Mouse (Mus musculus): ENCODE results near the gene Ces1g. TPM values are rescaled to one million over a fixed set of nuclear protein-coding genes. Genes with fewer than 3 reads are reported as not detected.

The Ces1g gene
- polyA plus RNA-seq (2015; fragmentation: Nextera tagmentation; extraction: Ambion mirVana), result not detected in 2 replicates

- H3K4me2 ChIP-seq, result no peak within 1 kb of the TSS
- no peak within 1 kb of the TSS for H3K4me3 ChIP-seq (replicated peaks)
- no peak within 1 kb of the TSS for H3K27ac ChIP-seq (replicated peaks)
- no peaks in the 10 kb centered on the region for H3K9me3 ChIP-seq (replicated peaks)
- no peaks in the 10 kb centered on the region for H3K27me3 ChIP-seq (replicated peaks)
- no peak for ATAC-seq (ENCODE audit: low FRiP score)
- WGBS, result 58% methylated on average over 3 of the region's 3 CpGs
- no peaks in the 10 kb centered on the region for H3K4me1 ChIP-seq
- no peak within 1 kb of the TSS for H3K9ac ChIP-seq (replicated peaks)
- no peaks in the 10 kb centered on the region for H3K36me3 ChIP-seq
These were observed at the start of gene Ces1g for GRCm38 (mm10) chr8:93337207-93337606. Gene Ces1g (minus strand): TSS chr8:93337308.

DNA sequence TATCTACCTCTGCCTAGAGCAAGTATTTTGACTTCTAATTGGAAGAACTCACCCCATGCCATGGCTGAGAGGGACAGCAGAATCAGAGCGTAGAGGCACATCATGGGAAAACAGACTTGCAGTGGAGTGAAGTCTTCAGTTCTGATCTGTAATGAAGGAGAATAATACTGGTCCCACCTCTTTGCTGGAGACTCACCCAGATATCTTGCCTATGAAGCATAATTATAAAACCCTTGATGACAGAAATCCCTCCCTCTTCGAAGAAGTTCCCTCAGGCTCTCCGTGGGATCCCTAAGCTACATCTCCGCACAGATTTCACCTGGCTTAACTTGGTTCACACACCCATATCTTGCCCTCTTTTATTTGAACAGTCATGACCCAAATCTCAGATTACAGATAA lies 42.5 kb upstream of the Ces1g start, which contains the start of gene Ces1h:
Gene Ces1h (minus strand): TSS at position 101 of the 400 bp plus-strand sequence.
- H3K9me3 ChIP-seq (replicated peaks), result no peaks in the 10 kb centered on the region
- no peak within 1 kb of the TSS for H3K4me2 ChIP-seq
- no peak within 1 kb of the TSS for H3K27ac ChIP-seq (replicated peaks)
- no peak within 1 kb of the TSS for H3K4me3 ChIP-seq (replicated peaks)
- no peak within 1 kb of the TSS for H3K9ac ChIP-seq (replicated peaks)
- H3K36me3 ChIP-seq, result no peaks in the 10 kb centered on the region
- no peaks in the 10 kb centered on the region for H3K27me3 ChIP-seq (replicated peaks)
- no peak for ATAC-seq (ENCODE audit: low FRiP score)
- 93% methylated on average over 4 of the region's 4 CpGs for WGBS
- no peaks in the 10 kb centered on the region for H3K4me1 ChIP-seq

- no peak overlapping the region for H3K4me3 ChIP-seq (replicated peaks)
- no peaks in the 10 kb centered on the region for H3K4me1 ChIP-seq
- ATAC-seq (ENCODE audit: low FRiP score), result no peak
- WGBS, result 27% methylated on average over 2 of the region's 2 CpGs
- H3K4me2 ChIP-seq, result no peak overlapping the region
- H3K36me3 ChIP-seq, result no peaks in the 10 kb centered on the region
- no peak overlapping the region for H3K9ac ChIP-seq (replicated peaks)
- H3K27ac ChIP-seq (replicated peaks), result no peak overlapping the region
- H3K27me3 ChIP-seq (replicated peaks), result no peaks in the 10 kb centered on the region
- no peaks in the 10 kb centered on the region for H3K9me3 ChIP-seq (replicated peaks)
These were observed 32.4 kb upstream of the Ces1g start for GRCm38 (mm10) chr8:93369481-93369880.

DNA sequence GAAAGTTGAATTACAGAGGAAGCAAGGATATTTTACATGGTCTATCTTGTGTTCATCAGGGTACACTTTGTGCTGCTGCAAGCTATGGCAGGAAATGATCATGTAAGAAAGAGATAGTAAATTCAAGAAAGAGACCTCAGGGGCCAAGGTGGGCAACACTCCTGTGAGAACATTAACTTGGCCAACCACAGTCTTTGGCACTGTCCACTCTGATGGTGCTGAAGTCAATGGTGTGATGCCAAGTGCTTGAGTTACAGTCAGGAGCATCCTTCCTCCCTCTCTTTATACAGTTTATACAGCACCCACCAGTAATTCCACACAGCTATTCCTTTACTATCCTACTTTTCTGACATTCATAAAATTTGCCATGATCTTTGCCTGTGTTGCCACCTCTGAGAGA lies 23.0 kb upstream of the Ces1g start:
- no peak for ATAC-seq (ENCODE audit: low FRiP score)
- Histone ChIP-seq H3K9ac (replicated peaks) (no peak overlapping the region), H3K36me3 (no peaks in the 10 kb centered on the region), H3K4me3 (replicated peaks) (no peak overlapping the region), H3K9me3 (replicated peaks) (no peaks in the 10 kb centered on the region), H3K27ac (replicated peaks) (no peak overlapping the region), H3K4me1 (no peaks in the 10 kb centered on the region), H3K4me2 (no peak overlapping the region), H3K27me3 (replicated peaks) (no peaks in the 10 kb centered on the region)

- Histone ChIP-seq H3K9me3 (replicated peaks) (no peaks in the 10 kb centered on the region), H3K27me3 (replicated peaks) (no peaks in the 10 kb centered on the region), H3K27ac (replicated peaks) (no peak overlapping the region), H3K4me2 (no peak overlapping the region), H3K4me3 (replicated peaks) (no peak overlapping the region), H3K36me3 (no peaks in the 10 kb centered on the region), H3K4me1 (no peaks in the 10 kb centered on the region), H3K9ac (replicated peaks) (no peak overlapping the region)
- WGBS, result 84% methylated on average over 2 of the region's 2 CpGs
- no peak for ATAC-seq (ENCODE audit: low FRiP score)
These were observed 2.4 kb upstream of the Ces1g start for GRCm38 (mm10) chr8:93339531-93339930.

DNA sequence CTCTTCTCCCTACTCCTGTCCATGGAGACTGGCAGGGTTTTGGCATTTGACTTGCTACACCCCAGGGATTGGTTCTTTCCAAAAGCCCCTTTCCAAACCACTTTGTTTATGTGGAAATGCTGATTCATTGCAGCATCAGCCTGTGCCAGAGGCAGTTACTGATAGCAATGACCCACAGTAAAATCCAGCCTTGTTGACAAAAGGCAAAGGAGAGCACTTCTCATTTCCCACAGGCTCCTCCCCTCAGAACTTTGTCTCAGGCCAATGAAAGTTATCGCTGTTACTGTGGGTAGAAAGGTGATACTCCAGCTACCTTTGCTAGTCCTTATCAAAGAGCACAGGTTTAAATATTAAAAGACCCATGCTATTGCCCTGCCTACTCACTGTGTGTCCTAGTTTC lies 4.4 kb downstream of the Ces1g start:
- no peaks in the 10 kb centered on the region for H3K9me3 ChIP-seq (replicated peaks)
- no peak overlapping the region for H3K27ac ChIP-seq (replicated peaks)
- ATAC-seq (ENCODE audit: low FRiP score), result no peak
- no peaks in the 10 kb centered on the region for H3K27me3 ChIP-seq (replicated peaks)
- H3K4me3 ChIP-seq (replicated peaks), result no peak overlapping the region
- 89% methylated on average over 1 of the region's 1 CpGs for WGBS
- no peaks in the 10 kb centered on the region for H3K4me1 ChIP-seq
- H3K9ac ChIP-seq (replicated peaks), result no peak overlapping the region
- no peak overlapping the region for H3K4me2 ChIP-seq
- no peaks in the 10 kb centered on the region for H3K36me3 ChIP-seq

DNA sequence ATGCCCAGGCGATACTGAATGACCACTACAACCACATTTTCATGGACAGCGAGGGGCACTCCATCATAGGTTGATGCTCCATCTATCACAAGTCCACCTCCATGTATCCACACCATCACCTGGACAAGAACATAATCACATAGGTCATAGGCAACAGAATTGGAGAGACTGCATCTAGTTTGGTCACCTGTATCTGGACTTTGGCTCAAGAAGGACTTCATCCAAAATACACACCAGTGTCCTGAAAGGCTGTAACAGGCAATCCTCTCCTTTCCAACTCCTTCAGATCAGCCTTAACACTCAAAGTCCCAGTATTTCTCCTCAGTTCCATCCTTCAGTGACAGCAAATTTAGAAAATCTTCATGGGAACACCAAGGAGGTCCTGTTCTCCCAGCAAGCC lies 6.0 kb downstream of the Ces1g start:
- no peaks in the 10 kb centered on the region for H3K36me3 ChIP-seq
- H3K4me3 ChIP-seq (replicated peaks), result no peak overlapping the region
- no peaks in the 10 kb centered on the region for H3K9me3 ChIP-seq (replicated peaks)
- H3K4me2 ChIP-seq, result no peak overlapping the region
- H3K27ac ChIP-seq (replicated peaks), result no peak overlapping the region
- no peaks in the 10 kb centered on the region for H3K4me1 ChIP-seq
- no peak overlapping the region for H3K9ac ChIP-seq (replicated peaks)
- no peaks in the 10 kb centered on the region for H3K27me3 ChIP-seq (replicated peaks)
- ATAC-seq (ENCODE audit: low FRiP score), result no peak
- WGBS, result 96% methylated on average over 2 of the region's 2 CpGs

GRCm38 (mm10) chr8:93325123-93325522 lies 12.0 kb downstream of the Ces1g start:
- Histone ChIP-seq H3K9me3 (replicated peaks) (no peaks in the 10 kb centered on the region), H3K4me2 (no peak overlapping the region), H3K9ac (replicated peaks) (no peak overlapping the region), H3K4me1 (no peaks in the 10 kb centered on the region), H3K27ac (replicated peaks) (no peak overlapping the region), H3K36me3 (no peaks in the 10 kb centered on the region), H3K27me3 (replicated peaks) (no peaks in the 10 kb centered on the region), H3K4me3 (replicated peaks) (no peak overlapping the region)
- no peak for ATAC-seq (ENCODE audit: low FRiP score)
- 82% methylated on average over 2 of the region's 2 CpGs for WGBS

DNA sequence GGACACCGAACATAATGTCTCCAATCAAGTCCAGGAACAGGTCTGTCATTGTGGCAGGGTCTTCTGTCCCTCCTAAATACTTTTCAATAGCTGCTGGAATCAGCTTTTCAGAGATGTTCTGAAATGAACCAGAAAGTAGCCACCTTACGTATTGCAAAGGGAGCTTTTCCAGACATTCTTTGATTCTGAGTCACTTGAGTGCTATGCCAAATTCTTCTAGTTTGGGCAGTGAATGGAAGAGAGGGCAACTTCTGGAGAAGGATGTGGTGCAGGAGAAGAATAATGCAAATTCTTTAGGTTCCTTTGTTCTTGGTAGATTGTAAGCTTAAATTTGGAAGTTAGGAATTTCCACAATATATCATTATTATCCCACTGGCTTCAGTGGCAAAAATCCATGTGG lies 20.1 kb downstream of the Ces1g start:
- Histone ChIP-seq H3K27me3 (replicated peaks) (no peaks in the 10 kb centered on the region), H3K9ac (replicated peaks) (no peak overlapping the region), H3K36me3 (no peaks in the 10 kb centered on the region), H3K4me3 (replicated peaks) (no peak overlapping the region), H3K4me1 (no peaks in the 10 kb centered on the region), H3K9me3 (replicated peaks) (no peaks in the 10 kb centered on the region), H3K27ac (replicated peaks) (no peak overlapping the region), H3K4me2 (no peak overlapping the region)
- ATAC-seq (ENCODE audit: low FRiP score), result no peak
- WGBS, result 93% methylated on average over 2 of the region's 2 CpGs

GRCm38 (mm10) chr8:93315557-93315956 lies 21.6 kb downstream of the Ces1g start:
- WGBS, result 80% methylated on average over 2 of the region's 2 CpGs
- Histone ChIP-seq H3K9ac (replicated peaks) (no peak overlapping the region), H3K27me3 (replicated peaks) (no peaks in the 10 kb centered on the region), H3K9me3 (replicated peaks) (no peaks in the 10 kb centered on the region), H3K36me3 (no peaks in the 10 kb centered on the region), H3K4me2 (no peak overlapping the region), H3K27ac (replicated peaks) (no peak overlapping the region), H3K4me3 (replicated peaks) (no peak overlapping the region), H3K4me1 (no peaks in the 10 kb centered on the region)
- ATAC-seq (ENCODE audit: low FRiP score), result no peak

- Histone ChIP-seq H3K36me3 (no peaks in the 10 kb centered on the region), H3K4me3 (replicated peaks) (no peak overlapping the region), H3K9ac (replicated peaks) (no peak overlapping the region), H3K9me3 (replicated peaks) (no peaks in the 10 kb centered on the region), H3K27me3 (replicated peaks) (no peaks in the 10 kb centered on the region), H3K27ac (replicated peaks) (no peak overlapping the region), H3K4me2 (no peak overlapping the region), H3K4me1 (no peaks in the 10 kb centered on the region)
- WGBS, result 89% methylated on average over 2 of the region's 2 CpGs
- ATAC-seq (ENCODE audit: low FRiP score), result no peak
These were observed 53.2 kb downstream of the Ces1g start for GRCm38 (mm10) chr8:93283896-93284295.

GRCm38 (mm10) chr8:93282349-93282748 lies 54.8 kb downstream of the Ces1g start:
- Histone ChIP-seq H3K4me1 (no peaks in the 10 kb centered on the region), H3K27me3 (replicated peaks) (no peaks in the 10 kb centered on the region), H3K27ac (replicated peaks) (no peak overlapping the region), H3K9me3 (replicated peaks) (no peaks in the 10 kb centered on the region), H3K4me2 (no peak overlapping the region), H3K9ac (replicated peaks) (no peak overlapping the region), H3K4me3 (replicated peaks) (no peak overlapping the region), H3K36me3 (no peaks in the 10 kb centered on the region)
- ATAC-seq (ENCODE audit: low FRiP score), result no peak
- WGBS, result 90% methylated on average over 3 of the region's 3 CpGs

DNA sequence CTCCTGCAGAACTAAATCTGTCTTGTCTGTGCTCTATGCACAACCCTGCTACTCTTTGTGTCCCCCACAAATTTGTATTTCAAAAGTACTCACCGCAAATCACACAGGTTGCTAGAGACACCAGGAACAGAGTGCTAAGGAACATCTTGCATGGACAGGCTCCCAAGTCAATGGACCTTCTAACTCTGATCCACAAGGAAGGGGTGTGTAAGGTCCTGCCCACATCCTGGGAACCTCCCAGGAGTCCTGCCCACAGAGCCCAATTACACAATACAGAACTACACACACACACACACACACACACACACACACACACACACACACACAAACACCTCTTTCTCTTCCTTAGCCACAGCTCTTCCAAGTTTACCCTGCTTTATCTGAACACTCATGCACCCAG lies 57.6 kb downstream of the Ces1g start, which contains the start of gene Ces1f:
Gene Ces1f (minus strand): TSS at position 192 of the 400 bp plus-strand sequence.
- no peak for ATAC-seq (ENCODE audit: low FRiP score)
- Histone ChIP-seq H3K9me3 (replicated peaks) (no peaks in the 10 kb centered on the region), H3K9ac (replicated peaks) (no peak within 1 kb of the TSS), H3K4me2 (no peak within 1 kb of the TSS), H3K27me3 (replicated peaks) (no peaks in the 10 kb centered on the region), H3K36me3 (no peaks in the 10 kb centered on the region), H3K4me1 (no peaks in the 10 kb centered on the region), H3K4me3 (replicated peaks) (no peak within 1 kb of the TSS), H3K27ac (replicated peaks) (no peak within 1 kb of the TSS)
- 97% methylated on average over 1 of the region's 1 CpGs for WGBS
